Mouse (Mus musculus) right cerebral cortex, postnatal 10 days (tissue): Measurements from ENCODE around the gene Camta1.
A peak's percentile ranks its signal among the peaks of the same experiment; 100 is the strongest.

Experiments
- DNase-seq, 2 experiments: peaks; one replicate each; pipeline ENCODE4 v3.0.0; 2021; ENCODE audit warnings: low spot score in 2 of 2

The Camta1 gene

GRCm38 (mm10) chr4:151449981-151450380, 411.7 kb downstream of the Camta1 start:
- no peak for DNase-seq

- DNase-seq = peak; percentile 58 to 59
Measured at GRCm38 (mm10) chr4:151448341-151448740, 413.3 kb downstream of the Camta1 start.

GRCm38 (mm10) chr4:151444665-151445064, 417.0 kb downstream of the Camta1 start:
- DNase-seq = no peak

GRCm38 (mm10) chr4:151438561-151438960, 423.1 kb downstream of the Camta1 start:
- no peak for DNase-seq

DNA sequence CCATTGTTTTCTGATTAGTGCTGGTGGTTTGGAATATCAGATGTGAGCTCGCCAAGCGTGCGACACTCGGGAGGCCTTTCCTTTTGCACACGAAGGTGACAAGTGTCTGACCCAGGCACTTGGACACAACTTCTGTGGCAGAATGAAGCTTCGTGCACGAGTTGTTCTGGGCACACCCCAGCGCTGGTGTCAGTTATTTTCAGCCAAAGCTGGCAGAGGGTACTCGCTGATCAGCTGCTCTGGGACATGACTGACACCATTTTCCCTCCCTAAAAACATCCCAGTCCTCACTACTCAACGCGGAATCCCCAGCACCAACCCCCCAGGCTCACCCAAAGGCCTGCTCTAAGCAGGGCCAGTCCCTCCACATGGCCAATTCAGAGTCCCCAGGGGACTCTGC, 423.8 kb downstream of the Camta1 start:
- no peak for DNase-seq

DNA sequence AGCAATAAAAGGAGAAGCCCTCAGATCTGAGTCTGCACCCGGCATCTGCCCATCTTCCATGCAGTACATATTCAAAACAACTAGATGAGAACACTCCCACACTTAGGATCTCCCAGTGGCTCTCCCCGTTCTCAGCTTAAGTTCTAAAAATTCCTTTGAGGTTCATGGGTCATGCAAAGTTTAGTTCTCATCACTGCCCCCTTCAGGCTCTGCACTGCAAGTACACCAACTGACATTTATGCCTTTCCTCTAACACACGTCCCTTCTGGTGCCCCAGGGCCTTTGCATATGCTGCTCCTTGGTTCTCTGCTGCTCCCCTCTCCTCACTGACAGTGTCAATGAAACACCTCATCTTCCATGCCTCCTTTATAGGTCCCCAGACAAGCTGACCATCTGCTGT, 436.5 kb downstream of the Camta1 start:
- DNase-seq = no peak

DNA sequence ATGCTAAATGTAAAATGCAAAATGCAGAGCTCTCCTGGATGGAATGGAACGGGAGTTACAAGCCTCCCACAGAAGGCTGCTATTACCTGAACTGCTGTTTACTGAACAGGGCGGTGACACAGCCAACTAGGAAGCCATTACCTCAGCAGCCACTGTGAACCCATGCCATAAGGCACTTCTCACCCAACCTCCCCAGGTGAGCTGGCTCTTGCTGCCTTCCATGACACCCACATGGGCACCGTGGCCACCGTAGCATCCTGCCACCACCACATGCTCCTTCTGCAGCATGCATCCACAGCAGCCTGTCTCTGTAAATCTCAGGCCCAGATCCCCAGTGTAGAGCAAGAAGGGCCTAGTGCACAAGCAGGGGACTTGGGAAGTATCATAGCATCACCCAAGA, 438.8 kb downstream of the Camta1 start:
- DNase-seq = no peak

DNA sequence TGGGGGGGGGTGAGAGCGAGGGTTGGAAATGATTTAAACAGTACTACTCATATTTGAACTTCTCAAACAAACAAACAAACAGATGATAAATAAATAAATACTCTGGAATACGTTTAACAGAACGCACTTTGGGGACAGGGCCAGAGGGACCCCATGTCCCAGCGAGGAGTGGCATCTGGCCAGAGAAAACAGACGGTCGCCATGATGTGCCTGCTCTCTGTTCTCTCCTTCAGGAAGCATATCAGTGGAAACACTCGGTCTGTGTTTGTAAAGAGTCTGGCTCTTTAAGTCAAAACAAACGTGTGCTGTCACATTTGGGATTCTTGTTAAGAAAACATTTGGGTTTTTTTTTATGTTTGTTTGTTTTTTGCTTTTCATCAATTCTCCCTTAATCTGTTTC, 439.3 kb downstream of the Camta1 start:
- DNase-seq = no peak

DNA sequence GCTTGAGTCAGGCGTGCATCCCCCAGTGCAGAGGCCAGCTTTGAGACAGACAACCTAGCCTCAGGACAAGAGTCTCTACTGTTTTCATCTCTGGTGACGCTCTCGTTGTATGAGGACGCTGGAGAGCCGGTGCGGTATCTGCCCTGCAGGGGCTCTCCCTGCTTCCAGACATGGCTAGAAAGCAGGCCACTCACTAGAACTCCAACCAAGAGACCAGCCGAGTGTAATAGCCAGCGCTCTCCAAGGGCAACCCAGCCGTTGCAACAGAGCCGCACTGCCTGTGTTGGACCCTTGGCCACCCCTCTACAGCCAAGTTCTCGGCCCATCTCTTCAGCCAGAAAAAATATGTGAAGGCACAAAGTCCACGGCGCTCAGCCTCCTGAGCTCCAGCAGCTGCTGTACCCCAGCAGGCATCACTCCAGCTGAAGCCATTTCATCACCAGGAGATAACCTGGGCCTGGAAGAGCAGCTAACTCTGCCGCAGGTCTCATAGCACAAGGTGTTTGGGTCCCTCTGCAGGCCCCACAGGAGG, 443.3 kb downstream of the Camta1 start:
- DNase-seq = no peak

DNA sequence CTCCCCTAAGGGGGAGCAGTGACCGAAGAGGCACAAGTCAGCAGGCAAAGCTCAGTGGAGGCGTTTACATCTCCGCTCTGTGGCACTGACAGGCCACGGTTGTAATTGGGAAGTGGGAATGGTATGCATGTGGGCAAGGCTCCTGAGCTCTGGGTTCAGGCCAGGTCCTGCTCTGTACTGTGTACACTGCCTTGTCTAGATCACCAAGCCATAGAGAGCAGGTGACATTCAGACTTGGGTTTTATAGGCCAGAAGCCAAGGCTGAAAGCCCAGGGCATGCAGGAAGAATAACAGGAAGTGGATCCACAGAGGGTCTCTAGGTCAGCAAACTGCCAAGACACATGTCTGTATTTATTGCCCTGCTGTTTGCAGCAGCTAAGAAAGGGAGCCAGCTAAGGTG, 445.9 kb downstream of the Camta1 start:
- no peak for DNase-seq

DNA sequence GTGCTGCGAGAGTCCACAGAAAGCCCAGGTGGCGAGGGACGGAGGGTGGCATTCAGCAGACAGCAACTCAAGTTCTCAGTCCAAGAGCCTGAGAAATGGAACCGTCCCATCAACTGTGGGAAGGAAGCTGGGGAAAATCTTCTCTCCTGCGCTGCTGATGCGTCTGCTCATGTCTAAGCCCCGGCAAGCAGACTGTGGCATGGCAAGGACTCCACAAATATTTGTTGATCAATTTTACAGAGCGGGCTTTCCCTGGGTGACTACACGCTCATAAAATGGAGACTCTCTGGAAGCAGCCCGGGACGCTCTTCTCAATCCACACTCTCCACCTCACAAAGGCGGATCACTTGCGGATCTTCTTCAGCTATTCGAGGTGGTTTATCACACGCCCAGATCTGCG, 446.3 kb downstream of the Camta1 start:
- DNase-seq = no peak

GRCm38 (mm10) chr4:151414952-151415351, 446.7 kb downstream of the Camta1 start:
- no peak for DNase-seq

DNA sequence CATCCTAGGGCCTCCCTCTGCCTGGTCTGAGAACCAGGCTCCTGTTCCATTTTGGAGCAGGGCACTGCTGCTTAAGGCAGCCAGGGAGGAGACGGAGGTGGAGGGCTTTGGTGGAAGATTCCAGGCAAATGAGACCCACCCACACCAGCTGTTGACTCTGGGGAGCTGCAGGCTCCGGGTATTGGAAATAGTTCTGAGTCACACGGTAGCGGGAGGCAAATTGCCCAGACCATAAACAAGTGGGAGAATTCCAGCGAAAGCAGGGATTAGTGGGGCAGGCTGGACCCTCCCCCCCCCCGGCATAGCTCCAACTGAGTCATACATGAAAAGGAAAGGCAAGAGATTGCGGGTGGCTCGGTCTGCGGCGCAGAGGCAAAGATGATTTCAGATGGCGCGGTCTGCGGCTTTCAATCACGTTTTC, 450.0 kb downstream of the Camta1 start:
- peak; percentile 69 to 78 for DNase-seq

DNA sequence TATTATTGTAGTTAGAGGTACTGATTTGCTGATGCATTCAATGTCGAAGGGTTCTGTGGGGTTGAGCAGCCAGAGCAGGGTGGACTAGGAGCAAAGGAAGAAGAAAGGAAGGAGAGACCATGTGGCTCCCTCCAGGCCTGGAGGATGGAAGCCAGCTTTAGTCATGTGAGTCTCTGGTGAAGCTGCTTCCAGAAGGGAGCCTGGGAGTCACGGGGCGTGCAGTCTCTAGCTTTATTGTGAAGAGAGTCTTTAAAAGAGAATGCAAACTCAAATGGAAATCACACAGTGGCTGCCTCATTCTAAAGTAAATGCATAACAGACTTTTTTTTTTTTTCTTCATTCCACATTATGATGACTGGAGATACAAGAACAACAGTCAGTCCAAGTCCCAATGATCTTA, 450.7 kb downstream of the Camta1 start:
- DNase-seq = peak in 1 of 2 experiments; percentile 43

GRCm38 (mm10) chr4:151409291-151409690, 452.4 kb downstream of the Camta1 start:
- DNase-seq = no peak

DNA sequence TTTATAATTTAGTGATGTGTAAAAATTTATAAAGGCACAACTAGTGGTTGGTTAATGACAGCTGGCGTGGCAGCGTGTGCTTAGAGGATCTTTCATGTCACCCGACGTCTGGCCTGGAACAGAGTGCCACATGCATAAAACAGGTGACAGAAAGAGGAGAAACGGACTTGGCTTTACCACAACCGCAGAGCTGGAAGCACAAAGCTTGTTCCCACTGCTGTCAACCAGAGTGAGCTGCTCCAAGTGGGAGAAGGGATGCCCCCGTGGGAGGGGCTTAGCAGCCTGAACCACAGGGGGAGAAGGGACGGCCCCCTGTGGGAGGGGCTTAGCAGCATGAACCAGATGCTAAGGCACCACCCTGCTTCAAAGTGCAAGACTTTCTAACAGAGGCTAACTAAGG, 452.9 kb downstream of the Camta1 start:
- no peak for DNase-seq

DNA sequence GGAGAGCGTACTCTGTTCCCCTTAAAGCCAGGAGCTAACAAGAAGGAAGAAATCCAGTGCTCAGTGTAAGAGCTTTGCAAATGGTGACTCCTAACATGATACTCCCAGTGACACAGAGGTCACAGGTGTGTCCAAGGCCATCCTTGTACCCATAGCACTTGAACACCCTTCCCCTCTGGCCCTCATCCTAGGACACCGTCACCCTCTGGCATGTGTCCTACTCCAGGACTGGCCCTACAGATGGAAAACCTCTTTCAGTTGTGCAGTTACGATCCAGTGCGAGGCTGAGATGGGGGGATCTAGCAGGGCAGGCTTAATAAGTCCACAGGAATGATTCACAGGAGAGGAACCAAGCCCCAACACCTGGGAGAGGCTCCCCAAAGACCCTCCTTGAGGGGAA, 453.4 kb downstream of the Camta1 start:
- DNase-seq = no peak

GRCm38 (mm10) chr4:151407129-151407528, 454.5 kb downstream of the Camta1 start:
- no peak for DNase-seq

DNA sequence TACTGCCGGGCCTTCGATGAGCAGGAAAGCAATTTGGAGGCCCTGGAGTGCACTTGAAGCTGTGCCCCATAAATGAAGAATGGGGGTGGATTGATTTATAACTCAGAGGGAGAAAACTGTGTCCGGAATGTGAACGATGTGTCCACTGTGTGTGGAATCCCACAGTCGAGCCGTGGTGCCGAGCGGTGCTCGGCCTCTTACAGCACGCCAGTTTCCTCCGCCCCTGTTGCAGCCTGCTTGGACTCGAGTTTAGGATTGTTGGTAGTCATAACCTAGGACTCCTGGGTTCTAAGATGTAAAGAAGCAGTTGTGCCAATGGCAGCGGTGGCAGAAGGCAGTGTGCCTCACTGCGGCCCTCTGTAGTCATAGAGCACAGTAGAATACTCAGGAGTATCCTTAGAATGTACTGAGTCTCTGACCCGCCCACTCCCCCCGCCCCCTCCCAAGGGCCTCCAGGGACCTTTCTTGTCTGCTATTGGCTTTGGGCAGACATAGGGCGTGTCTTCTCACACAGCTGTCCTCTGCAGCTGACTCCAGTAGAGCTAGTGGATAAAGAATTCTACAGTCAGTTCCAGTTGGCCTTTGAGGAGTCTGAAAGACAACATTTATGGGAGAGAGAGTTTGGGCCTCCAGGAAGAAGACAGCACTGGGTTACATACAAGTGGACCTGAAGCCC, 457.0 kb downstream of the Camta1 start:
- DNase-seq = no peak

DNA sequence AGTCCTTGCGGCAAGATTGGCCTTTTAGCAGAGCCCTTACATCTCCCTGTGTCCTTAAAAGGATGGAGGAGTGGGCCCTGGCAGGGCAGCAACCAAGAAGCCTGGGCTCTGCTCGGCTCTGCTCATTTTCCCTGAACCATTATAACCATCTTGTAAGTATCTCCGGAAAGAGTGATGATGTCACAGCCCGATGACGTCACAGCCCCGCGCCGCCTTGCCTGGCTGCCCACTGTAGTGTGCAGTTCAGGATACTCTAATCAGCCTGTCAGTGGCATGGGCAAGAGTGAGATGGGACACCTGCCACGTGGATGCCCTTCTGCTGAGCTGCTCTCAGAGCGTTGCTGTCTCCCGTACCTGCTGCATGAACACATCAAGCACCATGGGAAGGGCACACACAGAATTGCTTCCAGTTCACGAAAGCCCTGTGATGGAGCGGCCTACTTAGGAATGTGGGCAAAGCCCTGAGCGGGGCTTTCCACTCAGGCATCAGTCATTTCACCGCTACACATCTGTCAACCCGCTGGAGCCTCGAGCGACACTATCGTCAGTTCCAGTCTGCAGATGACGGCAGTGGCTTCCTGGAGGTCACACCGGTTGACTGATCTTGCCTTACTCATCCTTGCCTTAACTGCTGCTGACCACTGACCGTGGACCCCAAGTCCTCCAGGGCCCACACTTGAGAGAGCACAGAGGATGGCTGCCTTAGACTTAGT, 459.8 kb downstream of the Camta1 start:
- DNase-seq = no peak

GRCm38 (mm10) chr4:151396536-151396935, 465.1 kb downstream of the Camta1 start:
- DNase-seq = peak; percentile 46 to 48

GRCm38 (mm10) chr4:151389345-151389744, 472.3 kb downstream of the Camta1 start:
- no peak for DNase-seq
